Mouse (Mus musculus): ENCODE measurements around the gene Gm49450.
"Not testable (repeated sequence)": the region's sequence is repeated elsewhere in the genome, so short reads cannot be mapped to it uniquely, and the experiment has no call there.

The Gm49450 gene

GRCm38 (mm10) chr15:98985240-98985981 is 32.1 kb upstream of the Gm49450 start:
- peak; percentile 71 for DNase-seq (ENCODE audit: low spot score)

- no peak for DNase-seq (ENCODE audit: low spot score)
Observed at GRCm38 (mm10) chr15:98984681-98985080, 31.3 kb upstream of the Gm49450 start.

GRCm38 (mm10) chr15:98983431-98984081 is 30.2 kb upstream of the Gm49450 start:
- no peak for DNase-seq (ENCODE audit: low spot score)

DNA sequence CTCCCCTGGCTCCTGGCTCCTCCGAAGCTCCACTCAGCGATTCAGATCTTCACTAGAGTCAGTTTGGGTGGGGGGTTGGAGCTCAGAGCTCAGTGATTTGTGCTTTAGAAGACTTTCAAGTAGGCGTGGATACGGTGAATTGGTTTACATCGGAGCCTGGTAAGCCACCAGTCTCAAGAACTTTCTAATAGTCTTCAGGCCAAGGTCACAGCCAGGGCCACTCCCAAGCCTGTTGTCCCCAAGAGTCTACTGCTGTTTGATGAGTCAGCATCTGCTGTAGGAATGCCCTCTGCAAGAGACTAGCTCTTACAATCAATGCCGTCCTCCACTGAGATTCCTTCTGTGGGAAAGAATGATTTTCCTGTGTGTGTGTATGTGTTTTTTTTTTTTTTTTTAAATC is 28.7 kb upstream of the Gm49450 start:
- no peak for DNase-seq (ENCODE audit: low spot score)

GRCm38 (mm10) chr15:98980012-98980614 is 26.8 kb upstream of the Gm49450 start:
- DNase-seq (ENCODE audit: low spot score) = no peak

DNA sequence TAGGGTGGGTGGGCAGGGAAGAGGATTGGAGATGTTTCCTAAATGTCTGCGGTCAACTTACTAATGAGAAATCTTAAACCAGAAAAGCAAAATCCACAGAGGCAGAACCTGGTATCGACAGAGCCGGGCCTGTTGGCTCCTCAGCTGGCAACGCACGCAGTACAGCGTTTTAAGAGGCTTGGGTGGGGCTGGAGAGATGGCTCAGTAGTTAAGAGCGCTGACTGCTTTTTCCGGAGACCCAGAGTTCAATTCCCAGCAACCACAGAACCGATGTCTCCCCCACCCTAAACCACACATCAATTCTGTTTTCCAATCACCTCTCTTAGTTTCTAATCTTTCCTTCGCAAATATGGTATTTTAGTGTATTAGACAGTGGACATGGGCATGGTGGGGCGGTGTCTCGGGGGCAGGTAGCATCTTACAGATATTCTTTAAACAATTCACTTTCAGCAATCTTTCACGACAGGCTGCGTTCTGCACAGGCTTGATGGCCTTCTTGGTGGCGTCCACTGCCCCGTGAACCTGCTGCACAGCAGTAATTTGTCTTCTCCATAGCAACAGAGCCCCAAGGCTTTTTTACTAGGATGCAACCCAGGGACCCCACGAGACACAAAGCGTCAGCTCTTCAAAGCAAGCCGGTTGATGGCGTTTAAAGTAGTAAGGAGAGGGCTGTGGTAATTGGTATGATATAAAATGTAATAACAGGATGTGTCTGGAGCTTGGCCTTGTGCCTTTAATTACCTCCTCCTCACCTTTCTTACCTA is 25.2 kb upstream of the Gm49450 start:
- no peak for DNase-seq (ENCODE audit: low spot score)

GRCm38 (mm10) chr15:98977759-98978408 is 24.5 kb upstream of the Gm49450 start:
- peak; percentile 85 for DNase-seq (ENCODE audit: low spot score)

DNA sequence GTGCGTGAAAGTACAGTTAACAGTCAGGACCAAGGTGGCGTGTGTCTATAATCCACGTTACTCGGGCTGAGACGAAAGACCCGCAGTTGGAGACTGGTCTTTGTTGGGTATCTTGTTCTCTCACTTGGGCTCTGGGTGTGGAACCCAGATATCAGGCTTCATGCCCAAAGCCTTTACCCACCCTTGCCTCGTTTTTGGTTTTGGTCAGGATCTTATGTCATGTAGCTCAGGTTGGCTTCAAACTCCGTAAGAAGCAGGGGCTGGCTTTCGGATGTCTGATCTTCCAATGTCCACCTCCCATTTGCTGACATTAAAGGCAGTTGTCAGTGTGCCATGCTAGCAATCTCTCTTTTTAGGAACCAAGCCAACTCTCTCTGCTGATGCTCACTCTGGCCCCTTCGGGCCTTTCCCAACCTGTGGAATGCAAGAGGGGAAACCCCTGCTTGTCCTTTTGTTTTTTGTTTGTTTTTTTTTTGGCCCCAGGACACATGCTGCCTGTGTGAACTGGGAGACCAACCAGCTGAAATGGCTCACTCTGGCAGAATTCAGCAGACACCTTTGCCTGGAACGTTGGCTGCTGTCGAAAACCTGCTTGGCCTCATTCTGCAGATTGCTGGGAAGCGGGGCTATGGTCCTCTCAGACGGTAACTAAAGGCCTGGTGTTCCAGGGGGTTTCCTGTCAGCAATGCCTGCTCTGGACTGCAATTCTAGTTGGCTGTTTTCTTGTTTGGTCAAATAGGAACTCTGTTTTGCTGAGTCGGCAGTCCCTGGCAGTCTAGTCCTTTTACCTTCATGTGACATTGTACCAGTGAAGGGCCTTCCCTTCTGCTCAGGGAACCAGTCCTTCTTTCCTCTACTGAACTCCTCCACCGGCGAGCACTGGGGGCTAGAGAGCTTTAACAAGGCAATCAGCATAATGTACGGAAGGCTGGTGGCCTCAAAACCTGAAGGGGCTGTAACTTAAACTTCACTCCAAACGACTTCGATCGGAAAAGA is 23.7 kb upstream of the Gm49450 start:
- DNase-seq (ENCODE audit: low spot score) = no peak

DNA sequence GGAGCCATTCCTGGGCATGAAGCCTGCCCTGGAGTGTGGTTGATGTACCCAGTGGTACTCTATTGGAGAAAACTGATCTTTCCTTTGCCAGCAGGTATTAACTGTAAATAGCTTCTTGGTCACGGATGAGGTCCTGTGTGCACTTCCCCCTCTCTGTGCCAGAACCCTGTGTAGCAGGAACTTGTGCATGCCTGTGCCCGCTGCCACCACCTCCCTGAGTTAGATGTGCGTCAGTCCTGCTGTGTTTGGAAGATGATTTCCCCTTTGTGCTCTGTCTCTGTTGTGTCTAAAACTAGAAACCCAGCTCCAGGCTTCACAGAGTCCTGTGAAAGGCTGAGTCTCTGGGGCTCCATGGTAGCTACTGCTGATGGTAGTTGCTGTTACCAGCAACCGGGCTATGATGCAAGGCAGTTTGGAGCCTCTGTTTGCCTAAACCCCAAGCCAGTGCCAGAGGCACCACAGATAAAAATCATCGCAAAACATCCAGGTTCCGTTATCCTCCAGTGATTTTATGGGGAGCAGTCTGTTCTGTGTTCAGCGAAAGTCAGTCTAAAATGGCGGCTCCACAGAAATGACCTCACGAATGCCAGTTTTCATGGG is 19.8 kb upstream of the Gm49450 start:
- DNase-seq (ENCODE audit: low spot score) = no peak

DNA sequence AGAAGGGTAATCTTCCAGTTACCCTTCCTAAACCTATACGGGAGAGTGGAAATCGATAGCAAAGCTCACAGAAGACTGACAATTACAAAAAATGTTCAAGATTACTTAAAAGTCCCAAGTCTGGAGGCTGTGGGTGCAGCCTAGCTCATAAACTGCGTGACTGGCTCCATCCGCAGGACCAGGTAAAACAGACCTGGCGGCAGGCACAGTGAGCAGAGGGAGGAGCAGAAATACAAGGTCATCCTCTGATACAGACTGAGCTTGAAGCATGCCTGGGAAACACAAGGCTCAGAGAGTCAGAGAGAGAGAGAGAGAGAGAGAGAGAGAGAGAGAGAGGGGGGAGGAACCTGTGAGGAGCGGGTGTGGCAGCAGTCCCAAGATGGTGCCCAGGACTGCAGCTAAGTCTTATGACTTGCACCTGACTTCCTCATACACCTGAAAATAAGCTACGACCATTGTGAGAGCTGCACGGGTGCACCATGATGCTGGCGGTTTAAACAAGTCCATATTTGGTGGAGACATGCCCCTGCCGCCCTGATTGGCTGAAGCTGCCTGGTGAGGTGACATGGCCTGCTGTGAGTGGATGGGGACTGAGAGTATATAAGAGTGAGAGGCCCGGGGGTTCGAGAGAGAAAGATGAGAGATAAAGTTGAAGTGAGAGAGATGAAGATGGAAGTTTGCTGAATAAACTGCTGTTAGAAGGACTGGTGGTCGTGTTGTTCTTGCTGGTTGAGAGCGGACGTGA is 18.4 kb upstream of the Gm49450 start:
- not testable (repeated sequence) for DNase-seq (ENCODE audit: low spot score)

GRCm38 (mm10) chr15:98971111-98971510 is 17.8 kb upstream of the Gm49450 start:
- no peak for DNase-seq (ENCODE audit: low spot score)

- no peak for DNase-seq (ENCODE audit: low spot score)
Observed at GRCm38 (mm10) chr15:98969372-98970101, 16.2 kb upstream of the Gm49450 start.

DNA sequence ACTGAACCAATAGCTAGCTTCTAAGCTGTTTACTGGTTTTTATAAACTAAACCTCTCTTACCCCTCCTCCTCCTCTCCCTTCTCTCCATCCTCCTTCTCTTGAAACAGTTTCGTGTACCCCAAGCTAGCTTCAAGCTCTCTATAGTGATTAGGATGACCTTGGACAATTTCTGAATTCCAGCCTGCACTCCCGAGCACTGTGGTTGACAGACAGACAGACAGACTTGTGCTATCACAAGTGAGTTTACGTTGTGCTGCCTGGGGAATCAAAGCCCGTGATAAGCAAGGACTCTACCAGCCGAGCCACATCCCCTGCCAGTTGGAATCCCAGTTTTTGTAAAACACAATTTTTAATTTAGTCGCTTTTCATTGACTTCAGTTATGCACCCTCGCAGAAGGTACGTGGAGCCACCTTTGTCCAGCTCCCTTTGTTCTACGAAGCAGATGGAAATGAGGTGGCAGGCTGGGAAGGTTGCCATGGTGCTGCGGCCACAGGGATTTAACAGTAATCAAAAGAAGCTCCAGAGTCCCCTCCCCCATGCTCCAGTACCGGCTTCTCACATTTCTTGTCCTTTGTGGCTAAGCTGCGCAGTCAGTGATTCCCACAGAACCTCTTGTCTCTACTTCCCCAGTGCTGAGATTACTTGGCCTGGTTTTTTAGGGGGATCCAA is 15.5 kb upstream of the Gm49450 start:
- no peak for DNase-seq (ENCODE audit: low spot score)

DNA sequence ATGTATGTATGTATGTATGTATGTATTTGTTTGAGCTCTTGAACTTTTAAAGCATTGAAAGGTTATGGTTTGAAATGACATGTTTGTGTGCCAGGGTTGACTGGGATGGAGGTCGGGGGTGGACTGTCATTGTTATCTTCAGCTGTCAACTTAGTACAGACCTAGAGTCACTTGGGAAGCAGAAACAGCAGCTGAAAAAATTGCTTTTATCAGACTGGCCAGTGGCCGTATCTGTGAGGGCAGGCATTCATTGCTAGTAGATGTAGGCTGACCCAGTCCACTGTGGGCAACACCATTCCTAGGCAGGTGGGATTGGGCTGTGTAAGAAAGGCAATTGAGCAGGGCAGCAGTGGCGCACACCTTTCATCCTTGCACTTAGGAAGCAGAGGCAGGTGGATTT is 6.2 kb upstream of the Gm49450 start:
- DNase-seq (ENCODE audit: low spot score) = no peak

- DNase-seq (ENCODE audit: low spot score) = no peak
Observed at GRCm38 (mm10) chr15:98958901-98959420, 5.6 kb upstream of the Gm49450 start.

GRCm38 (mm10) chr15:98957475-98957874 is 4.1 kb upstream of the Gm49450 start:
- no peak for DNase-seq (ENCODE audit: low spot score)

DNA sequence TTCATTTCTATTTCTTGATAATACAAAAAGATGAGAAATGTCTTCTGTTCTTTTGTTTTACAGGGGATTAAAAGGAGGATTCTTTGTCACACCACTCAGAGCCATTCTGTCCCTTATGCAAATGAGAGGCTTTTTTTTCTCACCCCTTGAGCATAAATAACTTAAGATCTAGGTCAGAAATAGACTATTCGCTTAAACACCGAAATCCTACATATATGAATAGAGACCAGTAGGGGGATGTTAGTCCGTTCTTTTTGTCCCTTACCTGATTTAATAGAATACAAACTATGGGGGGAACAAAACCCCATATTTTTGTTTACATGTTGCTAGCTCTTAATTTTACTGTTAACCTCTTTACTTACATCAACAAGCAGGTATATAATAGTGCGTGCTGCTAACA is 2.6 kb upstream of the Gm49450 start:
- no peak for DNase-seq (ENCODE audit: low spot score)

DNA sequence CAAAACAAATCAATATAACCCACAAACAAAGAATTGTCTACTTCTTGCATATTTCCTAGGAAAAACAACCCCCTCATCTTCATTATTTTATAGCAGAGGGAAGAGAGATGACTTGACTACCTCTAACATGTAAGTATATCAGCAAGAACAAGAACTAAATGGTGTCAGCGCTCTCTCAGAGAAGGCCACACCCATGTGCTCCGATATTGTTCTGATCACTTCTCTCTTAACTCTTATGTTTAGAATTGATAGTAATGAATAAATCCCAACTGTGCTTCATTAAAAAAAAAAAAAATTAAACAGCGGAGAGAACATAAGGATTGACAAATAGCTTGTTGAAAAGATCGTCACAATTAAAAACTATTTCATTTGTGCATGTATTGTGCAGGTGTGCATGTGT is 2.0 kb upstream of the Gm49450 start:
- no peak for DNase-seq (ENCODE audit: low spot score)

All from testis, postnatal 14 days (tissue).